Mouse (Mus musculus): ENCODE results near the gene Il6st. TPM values are rescaled to one million over a fixed set of nuclear protein-coding genes. Genes with fewer than 3 reads are reported as not detected.

Gene Il6st
- polyA plus RNA-seq, 1 experiment from 2014 or later: 32.0 TPM

DNA sequence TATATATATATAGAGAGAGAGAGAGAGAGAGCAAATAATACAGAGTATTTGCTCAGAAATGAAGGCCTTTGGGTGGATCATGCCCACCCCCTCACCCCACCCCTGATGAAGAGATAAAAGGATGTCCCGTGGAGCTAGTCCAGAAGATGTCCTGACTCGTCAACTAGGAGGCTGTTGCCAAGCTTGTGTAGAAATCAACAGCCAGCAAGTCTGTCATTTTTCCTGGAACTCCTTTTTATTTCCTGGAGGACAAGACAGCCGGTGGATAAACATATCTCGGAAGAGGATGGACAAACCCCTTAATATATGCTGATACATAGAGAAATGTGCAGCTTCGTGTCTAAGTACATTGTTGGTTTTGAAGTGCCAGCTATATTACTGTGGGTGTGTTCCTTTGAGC is 49.0 kb downstream of the Il6st start:
- no peak for ATAC-seq (replicated peaks; ENCODE audit: low FRiP score)

DNA sequence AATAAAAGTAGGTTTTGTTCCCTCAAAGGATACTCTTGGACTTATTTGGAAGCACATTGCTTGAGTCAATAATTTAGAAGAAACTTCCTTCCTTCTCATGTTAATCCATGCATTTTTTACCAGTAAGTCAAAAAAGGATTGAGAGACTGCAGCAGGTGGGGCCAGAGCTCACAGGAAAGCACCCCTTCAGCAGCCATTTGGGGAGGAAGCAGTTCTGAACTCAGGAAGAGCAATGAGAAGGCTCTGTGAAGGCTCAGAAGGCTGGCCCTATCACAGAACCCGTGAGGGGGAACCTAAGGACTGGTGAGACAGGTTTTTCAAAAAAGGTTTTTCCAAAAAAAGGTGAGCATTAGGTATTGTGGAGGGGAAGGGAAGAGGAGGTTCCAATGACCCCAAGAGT is 50.7 kb downstream of the Il6st start:
- Histone ChIP-seq H3K4me1 (replicated peaks; ENCODE audit: control insufficient read depth, insufficient read depth, low read length) (no peaks in the 10 kb centered on the region), H3K9ac (ENCODE audit: low read length) (no peak overlapping the region), H3K27ac (ENCODE audit: low read depth, low read length) (no peak overlapping the region), H3K36me3 (ENCODE audit: control insufficient read depth, insufficient read depth, low read length) (no peaks in the 10 kb centered on the region), H3K4me3 (ENCODE audit: low read depth, low read length) (no peak overlapping the region), H3K4me2 (ENCODE audit: low read depth, low read length, severe bottlenecking) (no peak overlapping the region), H3K27me3 (ENCODE audit: control insufficient read depth, insufficient read depth, low read length) (no peaks in the 10 kb centered on the region), H3K9me3 (ENCODE audit: control insufficient read depth, low read length) (no peaks in the 10 kb centered on the region)
- DNase-seq (ENCODE audit: low spot score) (no peak), ATAC-seq (replicated peaks; ENCODE audit: low FRiP score) (no peak)
- 79% methylated on average over 1 of the region's 1 CpGs for WGBS

More for the DNA sequence above, 49.0 kb downstream of the Il6st start:
- WGBS: 95% methylated on average over 5 of the region's 5 CpGs
- Histone ChIP-seq H3K9ac (ENCODE audit: low read length) (no peak overlapping the region), H3K27me3 (ENCODE audit: control insufficient read depth, insufficient read depth, low read length) (no peaks in the 10 kb centered on the region), H3K27ac (ENCODE audit: low read depth, low read length) (no peak overlapping the region), H3K4me2 (ENCODE audit: low read depth, low read length, severe bottlenecking) (no peak overlapping the region), H3K4me1 (replicated peaks; ENCODE audit: control insufficient read depth, insufficient read depth, low read length) (no peaks in the 10 kb centered on the region), H3K9me3 (ENCODE audit: control insufficient read depth, low read length) (no peaks in the 10 kb centered on the region), H3K4me3 (ENCODE audit: low read depth, low read length) (no peak overlapping the region), H3K36me3 (ENCODE audit: control insufficient read depth, insufficient read depth, low read length) (no peaks in the 10 kb centered on the region)
- DNase-seq (ENCODE audit: low spot score): no peak

DNA sequence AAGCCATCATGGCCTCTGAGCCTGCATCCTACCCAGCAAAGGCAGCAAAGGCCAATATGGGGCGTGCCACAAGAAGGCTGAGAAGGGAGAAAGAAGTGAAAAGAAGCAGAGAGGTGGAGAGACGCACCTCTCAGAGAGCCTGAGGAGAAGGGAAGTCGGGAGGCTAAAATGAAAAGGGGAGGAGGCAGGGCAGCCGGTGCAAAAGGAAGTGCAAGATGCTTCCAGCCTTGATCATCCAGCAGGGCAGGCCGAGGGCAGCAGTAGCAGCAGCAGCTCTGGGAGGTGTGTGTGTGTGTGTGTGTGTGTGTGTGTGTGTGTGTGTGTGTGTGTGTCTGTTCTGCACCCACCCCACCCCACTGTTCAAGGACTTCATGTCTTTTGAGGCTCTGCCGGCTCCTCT is 58.4 kb downstream of the Il6st start:
- Histone ChIP-seq H3K4me1 (replicated peaks; ENCODE audit: control insufficient read depth, insufficient read depth, low read length) (no peaks in the 10 kb centered on the region), H3K27me3 (ENCODE audit: control insufficient read depth, insufficient read depth, low read length) (no peaks in the 10 kb centered on the region), H3K4me3 (ENCODE audit: low read depth, low read length) (no peak overlapping the region), H3K9me3 (ENCODE audit: control insufficient read depth, low read length) (peaks cover 4% of the 10 kb centered on the region; the same call in 1 of the 2 replicates), H3K4me2 (ENCODE audit: low read depth, low read length, severe bottlenecking) (no peak overlapping the region), H3K27ac (ENCODE audit: low read depth, low read length) (no peak overlapping the region), H3K9ac (ENCODE audit: low read length) (no peak overlapping the region), H3K36me3 (ENCODE audit: control insufficient read depth, insufficient read depth, low read length) (no peaks in the 10 kb centered on the region)
- 76% methylated on average over 6 of the region's 6 CpGs for WGBS
- DNase-seq (ENCODE audit: low spot score) (no peak), ATAC-seq (replicated peaks; ENCODE audit: low FRiP score) (no peak)

DNA sequence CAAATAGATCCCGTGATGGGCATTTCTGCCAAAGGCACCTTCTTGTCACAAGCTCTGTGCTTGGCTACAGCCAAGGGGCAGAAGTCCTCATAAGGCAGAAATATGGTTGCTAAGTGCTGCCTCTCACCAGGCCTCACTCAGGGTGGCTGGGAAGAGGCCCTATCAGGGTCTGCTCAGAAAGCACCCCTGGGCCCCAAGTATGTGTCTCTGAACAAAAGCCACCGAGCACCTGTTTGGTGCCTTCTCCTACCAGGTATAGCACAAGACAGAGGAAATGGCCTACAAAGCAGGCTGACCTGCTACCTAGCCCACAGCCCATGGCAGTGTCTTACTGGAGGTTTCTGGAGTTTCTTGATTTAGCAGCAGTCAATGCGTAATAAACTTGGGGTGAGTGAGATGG is 59.0 kb downstream of the Il6st start:
- Histone ChIP-seq H3K27ac (ENCODE audit: low read depth, low read length) (no peak overlapping the region), H3K4me3 (ENCODE audit: low read depth, low read length) (no peak overlapping the region), H3K27me3 (ENCODE audit: control insufficient read depth, insufficient read depth, low read length) (no peaks in the 10 kb centered on the region), H3K9ac (ENCODE audit: low read length) (no peak overlapping the region), H3K4me1 (replicated peaks; ENCODE audit: control insufficient read depth, insufficient read depth, low read length) (no peaks in the 10 kb centered on the region), H3K4me2 (ENCODE audit: low read depth, low read length, severe bottlenecking) (no peak overlapping the region), H3K36me3 (ENCODE audit: control insufficient read depth, insufficient read depth, low read length) (no peaks in the 10 kb centered on the region), H3K9me3 (ENCODE audit: control insufficient read depth, low read length) (peaks cover 4% of the 10 kb centered on the region; the same call in 1 of the 2 replicates)
- 86% methylated on average over 3 of the region's 3 CpGs for WGBS
- ATAC-seq (replicated peaks; ENCODE audit: low FRiP score) (no peak), DNase-seq (ENCODE audit: low spot score) (peak; percentile 43)

DNA sequence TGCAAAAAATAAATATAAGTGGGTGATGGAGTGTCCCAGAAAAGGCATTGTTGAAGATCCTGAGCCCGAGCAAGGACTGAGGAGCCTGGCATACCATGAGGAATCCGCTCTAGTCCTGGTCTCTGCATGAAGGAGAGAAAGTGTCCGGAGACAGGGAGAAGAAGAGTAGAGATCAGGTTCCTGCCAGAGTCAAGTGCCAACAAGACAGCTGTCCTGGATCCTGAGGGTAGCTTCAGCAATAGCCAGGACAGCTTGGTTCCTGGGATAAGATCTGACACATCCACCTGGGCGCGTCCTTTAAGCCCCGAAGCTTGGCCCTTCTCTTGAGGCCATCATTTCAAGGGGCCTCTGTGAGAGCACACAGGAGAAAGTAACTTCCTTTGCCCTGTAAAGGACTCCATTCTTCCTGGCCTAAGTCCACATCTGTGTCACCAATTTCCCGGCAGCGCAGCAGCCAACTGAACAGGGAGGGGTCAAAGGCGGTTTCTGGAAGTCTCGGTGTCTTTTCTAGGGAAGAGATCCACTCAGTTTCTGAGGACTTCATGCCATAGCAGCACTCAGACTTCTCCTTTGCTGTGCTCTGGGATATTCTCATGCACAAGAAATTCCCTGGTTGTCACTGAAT is 59.6 kb downstream of the Il6st start:
- Histone ChIP-seq H3K9ac (ENCODE audit: low read length) (no peak overlapping the region), H3K9me3 (ENCODE audit: control insufficient read depth, low read length) (peaks cover 4% of the 10 kb centered on the region; the same call in 1 of the 2 replicates), H3K4me2 (ENCODE audit: low read depth, low read length, severe bottlenecking) (no peak overlapping the region), H3K27ac (ENCODE audit: low read depth, low read length) (no peak overlapping the region), H3K4me1 (replicated peaks; ENCODE audit: control insufficient read depth, insufficient read depth, low read length) (no peaks in the 10 kb centered on the region), H3K36me3 (ENCODE audit: control insufficient read depth, insufficient read depth, low read length) (no peaks in the 10 kb centered on the region), H3K27me3 (ENCODE audit: control insufficient read depth, insufficient read depth, low read length) (no peaks in the 10 kb centered on the region), H3K4me3 (ENCODE audit: low read depth, low read length) (no peak overlapping the region)
- 89% methylated on average over 10 of the region's 10 CpGs for WGBS
- DNase-seq (ENCODE audit: low spot score) (peak; percentile 26), ATAC-seq (replicated peaks; ENCODE audit: low FRiP score) (no peak)

DNA sequence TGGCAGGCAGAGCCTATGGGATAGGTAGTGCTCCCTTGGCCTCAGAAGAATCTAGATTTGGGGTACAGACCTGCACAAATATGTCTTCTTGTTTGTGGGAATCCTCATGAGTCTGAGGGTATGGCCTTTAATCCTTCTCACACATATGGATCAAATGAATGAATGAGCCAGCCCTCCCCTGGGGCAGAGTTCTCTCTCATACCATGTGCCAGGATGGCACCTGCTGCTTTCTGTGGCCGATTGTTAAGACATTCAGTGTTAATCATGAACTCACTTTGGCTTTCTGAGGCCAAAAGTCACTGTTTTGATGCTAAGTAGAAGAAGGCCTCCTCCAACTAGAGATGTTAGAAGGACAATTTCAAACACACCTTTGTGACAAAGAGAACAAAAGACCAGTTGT is 63.3 kb downstream of the Il6st start:
- Histone ChIP-seq H3K4me3 (ENCODE audit: low read depth, low read length) (no peak overlapping the region), H3K9ac (ENCODE audit: low read length) (no peak overlapping the region), H3K36me3 (ENCODE audit: control insufficient read depth, insufficient read depth, low read length) (no peaks in the 10 kb centered on the region), H3K27ac (ENCODE audit: low read depth, low read length) (no peak overlapping the region), H3K27me3 (ENCODE audit: control insufficient read depth, insufficient read depth, low read length) (no peaks in the 10 kb centered on the region), H3K4me2 (ENCODE audit: low read depth, low read length, severe bottlenecking) (no peak overlapping the region), H3K4me1 (replicated peaks; ENCODE audit: control insufficient read depth, insufficient read depth, low read length) (no peaks in the 10 kb centered on the region), H3K9me3 (ENCODE audit: control insufficient read depth, low read length) (peaks cover 4% of the 10 kb centered on the region; the same call in 1 of the 2 replicates)
- 68% methylated on average over 1 of the region's 1 CpGs for WGBS
- ATAC-seq (replicated peaks; ENCODE audit: low FRiP score): no peak
- DNase-seq (ENCODE audit: low spot score): peak; percentile 1

DNA sequence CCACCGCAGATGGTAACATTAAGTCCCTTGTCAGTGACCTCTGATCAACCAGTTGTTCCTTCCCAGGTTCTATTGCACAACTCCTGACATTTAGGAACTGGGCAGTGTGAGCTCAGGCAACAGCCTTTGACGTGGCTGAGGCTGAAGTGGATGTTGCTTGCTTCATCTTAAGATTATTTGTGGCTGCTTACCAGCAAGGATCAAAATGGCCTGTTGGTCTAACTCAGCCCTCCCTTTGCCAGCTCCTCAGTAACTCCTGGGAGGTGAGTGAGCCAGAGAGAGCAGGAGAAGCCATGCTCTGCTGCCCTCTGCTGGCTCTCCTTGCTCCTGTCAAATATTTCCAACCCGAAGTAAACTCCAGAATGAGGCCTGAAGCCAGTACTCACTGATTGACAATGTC is 66.0 kb downstream of the Il6st start:
- H3K4me3 ChIP-seq (ENCODE audit: low read depth, low read length): no peak overlapping the region
- no peaks in the 10 kb centered on the region for H3K4me1 ChIP-seq (replicated peaks; ENCODE audit: control insufficient read depth, insufficient read depth, low read length)
- no peak overlapping the region for H3K9ac ChIP-seq (ENCODE audit: low read length)
- no peak overlapping the region for H3K4me2 ChIP-seq (ENCODE audit: low read depth, low read length, severe bottlenecking)
- H3K9me3 ChIP-seq (ENCODE audit: control insufficient read depth, low read length): peaks cover 4% of the 10 kb centered on the region; the same call in 1 of the 2 replicates
- DNase-seq (ENCODE audit: low spot score) (peak; percentile 82), ATAC-seq (replicated peaks; ENCODE audit: low FRiP score) (0 out of 2 replicates have a peak, but pooled peaks have one; percentile 30)
- H3K36me3 ChIP-seq (ENCODE audit: control insufficient read depth, insufficient read depth, low read length): no peaks in the 10 kb centered on the region
- H3K27ac ChIP-seq (ENCODE audit: low read depth, low read length): no peak overlapping the region
- 38% methylated on average over 3 of the region's 3 CpGs for WGBS
- H3K27me3 ChIP-seq (ENCODE audit: control insufficient read depth, insufficient read depth, low read length): no peaks in the 10 kb centered on the region

DNA sequence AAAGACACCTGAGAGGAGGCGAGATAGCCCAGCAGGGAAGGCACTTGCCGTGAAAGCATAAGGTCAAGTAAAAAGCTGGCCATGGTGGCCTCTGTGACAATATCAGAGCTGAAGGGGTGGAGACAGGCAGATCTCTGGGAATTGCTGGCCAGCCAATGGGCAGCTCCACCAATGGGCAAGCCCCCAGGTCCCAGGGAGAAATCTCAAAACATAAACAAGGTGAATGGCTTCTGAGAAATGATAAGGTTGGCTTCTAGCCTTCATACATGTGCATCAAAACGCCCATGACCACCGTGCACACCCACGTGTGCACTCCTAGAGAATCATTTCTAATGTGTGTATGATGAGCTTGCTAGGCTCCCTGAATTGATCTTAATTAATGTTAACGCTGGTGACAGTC is 68.4 kb downstream of the Il6st start:
- DNase-seq (ENCODE audit: low spot score): peak; percentile 41
- ATAC-seq (replicated peaks; ENCODE audit: low FRiP score): no peak
- no peaks in the 10 kb centered on the region for H3K9me3 ChIP-seq (ENCODE audit: control insufficient read depth, low read length)
- H3K4me3 ChIP-seq (ENCODE audit: low read depth, low read length): no peak overlapping the region
- H3K27me3 ChIP-seq (ENCODE audit: control insufficient read depth, insufficient read depth, low read length): no peaks in the 10 kb centered on the region
- no peaks in the 10 kb centered on the region for H3K4me1 ChIP-seq (replicated peaks; ENCODE audit: control insufficient read depth, insufficient read depth, low read length)
- no peak overlapping the region for H3K4me2 ChIP-seq (ENCODE audit: low read depth, low read length, severe bottlenecking)
- no peak overlapping the region for H3K27ac ChIP-seq (ENCODE audit: low read depth, low read length)
- no peaks in the 10 kb centered on the region for H3K36me3 ChIP-seq (ENCODE audit: control insufficient read depth, insufficient read depth, low read length)
- 88% methylated on average over 6 of the region's 6 CpGs for WGBS
- no peak overlapping the region for H3K9ac ChIP-seq (ENCODE audit: low read length)

DNA sequence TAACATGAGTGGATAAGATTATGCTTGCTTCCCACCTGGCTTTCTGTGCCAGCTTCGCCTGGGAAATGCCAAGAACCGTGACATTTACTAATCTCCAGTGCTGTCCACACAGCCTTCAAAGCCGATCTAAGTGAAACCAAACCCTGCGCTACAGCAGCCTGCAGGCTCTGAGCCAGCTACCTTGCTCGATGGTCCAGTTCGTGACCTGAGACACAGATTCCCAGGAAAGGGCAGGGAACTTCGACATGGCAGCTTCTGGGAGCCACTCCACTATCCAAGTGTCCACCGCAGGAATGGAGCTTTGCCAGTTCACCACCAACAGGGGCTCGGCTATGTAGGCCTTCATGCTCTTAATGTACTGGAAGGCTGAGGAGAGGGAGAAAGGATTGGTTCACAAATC is 69.7 kb downstream of the Il6st start:
- 79% methylated on average over 9 of the region's 9 CpGs for WGBS
- ATAC-seq (replicated peaks; ENCODE audit: low FRiP score): no peak
- Histone ChIP-seq H3K9ac (ENCODE audit: low read length) (no peak overlapping the region), H3K4me1 (replicated peaks; ENCODE audit: control insufficient read depth, insufficient read depth, low read length) (no peaks in the 10 kb centered on the region), H3K27ac (ENCODE audit: low read depth, low read length) (no peak overlapping the region), H3K36me3 (ENCODE audit: control insufficient read depth, insufficient read depth, low read length) (no peaks in the 10 kb centered on the region), H3K4me3 (ENCODE audit: low read depth, low read length) (no peak overlapping the region), H3K4me2 (ENCODE audit: low read depth, low read length, severe bottlenecking) (no peak overlapping the region), H3K9me3 (ENCODE audit: control insufficient read depth, low read length) (no peaks in the 10 kb centered on the region), H3K27me3 (ENCODE audit: control insufficient read depth, insufficient read depth, low read length) (no peaks in the 10 kb centered on the region)
- peak; percentile 9 for DNase-seq (ENCODE audit: low spot score)

All from forebrain, embryonic 11.5 days (tissue).